Mouse (Mus musculus): ENCODE measurements around the gene Fkbp3.
"Not testable (repeated sequence)": the region's sequence is repeated elsewhere in the genome, so short reads cannot be mapped to it uniquely, and the experiment has no call there.

The Fkbp3 gene

DNA sequence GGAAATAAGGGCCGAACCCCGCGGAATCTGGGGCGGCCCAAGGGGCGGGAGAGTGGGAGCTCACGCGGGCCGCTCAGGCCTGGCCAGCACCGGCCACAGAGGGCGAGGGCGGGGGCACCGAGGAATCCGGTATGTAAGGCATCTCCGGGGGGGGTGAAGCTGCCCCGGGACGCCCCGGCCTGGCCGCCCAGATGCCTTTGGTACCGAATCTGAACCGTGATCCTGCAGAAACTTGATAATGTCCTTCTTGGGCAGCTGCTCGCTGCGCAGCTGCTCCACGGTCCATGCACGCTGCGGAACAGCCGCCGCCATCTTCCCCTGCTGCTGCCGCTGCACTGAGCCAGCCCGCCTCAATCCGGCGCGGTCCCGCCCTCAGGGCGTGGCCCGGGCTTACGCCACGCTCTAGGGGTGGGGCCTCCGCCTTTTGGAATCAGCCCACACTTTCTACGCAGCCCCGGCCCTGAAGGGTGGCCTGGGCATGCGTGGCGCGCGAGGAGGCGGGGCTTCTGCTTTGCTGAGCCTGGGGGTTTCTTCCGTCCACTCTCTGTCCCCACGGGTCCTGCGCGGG is at the start of gene Fkbp3:
Gene Fkbp3, minus strand, starts transcription at position 397 of the 568 bp plus-strand sequence.
- peak; percentile 30 for DNase-seq (ENCODE audit: extremely low read depth, low read depth, low spot score)

DNA sequence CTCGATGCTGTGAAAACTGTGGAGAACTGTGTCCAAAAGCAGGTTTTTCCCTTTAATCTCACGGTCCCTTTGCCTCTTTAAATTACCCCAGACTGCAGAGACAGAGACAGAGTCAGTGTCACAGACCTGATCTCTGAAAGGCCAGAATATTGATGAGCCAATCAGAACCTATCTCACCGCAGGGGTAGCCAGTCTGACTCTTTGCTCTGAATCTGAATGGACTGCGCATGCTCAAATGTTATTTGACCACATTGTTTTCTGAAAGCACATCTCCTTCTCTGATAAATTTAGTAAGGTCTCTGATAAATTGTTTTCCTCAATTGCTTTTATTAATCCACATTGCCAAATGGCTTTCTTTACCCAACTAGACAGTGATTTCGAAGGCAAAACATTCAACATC is 45.6 kb upstream of the Fkbp3 start:
- DNase-seq (ENCODE audit: extremely low read depth, low read depth, low spot score): no peak

DNA sequence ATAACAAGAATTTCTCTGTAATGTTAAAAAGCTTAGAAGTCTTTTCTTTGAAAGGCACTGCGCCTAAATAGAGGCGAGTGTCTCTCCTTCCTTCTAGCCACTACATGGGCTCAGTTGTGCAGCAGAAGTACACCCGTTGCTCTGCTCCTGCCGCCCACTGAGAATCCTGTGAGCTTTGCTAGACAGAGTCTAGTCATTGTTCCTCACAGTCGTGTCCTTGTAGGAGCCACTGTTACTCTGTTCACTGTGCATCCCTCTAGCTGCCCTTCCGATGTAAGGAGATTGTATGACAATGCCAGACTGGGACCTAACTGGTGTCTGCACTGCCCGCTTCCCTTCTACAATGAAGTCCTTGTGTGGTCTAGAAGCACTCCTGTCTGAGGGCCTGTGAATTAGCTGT is 45.2 kb upstream of the Fkbp3 start:
- no peak for DNase-seq (ENCODE audit: extremely low read depth, low read depth, low spot score)

DNA sequence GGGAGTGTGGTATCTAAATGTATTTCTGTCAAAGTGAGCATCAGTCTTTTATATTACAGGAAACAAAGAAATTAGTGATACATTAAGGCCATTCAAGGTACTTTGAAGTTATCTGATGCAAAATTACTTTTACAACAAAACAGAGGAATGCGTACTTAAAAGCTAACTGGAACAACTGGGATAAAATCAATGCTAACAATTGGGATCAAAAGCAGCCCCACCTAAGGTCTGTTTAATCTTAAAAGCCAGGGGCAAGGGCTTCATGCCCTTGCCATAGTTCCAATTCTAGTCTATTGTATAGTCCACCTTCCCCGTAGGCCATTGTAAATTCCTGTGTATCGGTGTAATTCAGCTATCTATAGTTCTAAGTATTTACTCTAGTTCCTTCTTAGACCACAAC is 41.2 kb upstream of the Fkbp3 start:
- not testable (repeated sequence) for DNase-seq (ENCODE audit: extremely low read depth, low read depth, low spot score)

DNA sequence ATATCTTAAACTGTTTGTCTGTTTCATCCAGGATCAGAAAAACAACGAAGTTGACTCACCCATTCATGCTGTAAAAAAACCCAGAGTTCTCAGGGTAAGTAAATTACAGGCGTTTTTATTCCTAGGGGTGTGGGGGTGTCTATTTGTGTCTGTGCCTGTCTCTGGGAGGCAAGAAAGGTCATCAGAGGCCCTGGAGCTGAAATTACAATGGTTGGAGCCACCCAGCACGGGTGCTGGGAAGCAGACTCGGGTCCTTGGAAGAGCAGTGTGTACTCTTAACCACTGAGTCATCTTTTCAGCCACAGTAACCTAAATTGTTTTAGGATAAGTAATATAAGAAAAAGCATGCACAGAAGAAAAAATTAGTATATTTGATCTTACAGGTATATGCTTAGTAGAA is 40.1 kb upstream of the Fkbp3 start:
- DNase-seq (ENCODE audit: extremely low read depth, low read depth, low spot score): no peak

DNA sequence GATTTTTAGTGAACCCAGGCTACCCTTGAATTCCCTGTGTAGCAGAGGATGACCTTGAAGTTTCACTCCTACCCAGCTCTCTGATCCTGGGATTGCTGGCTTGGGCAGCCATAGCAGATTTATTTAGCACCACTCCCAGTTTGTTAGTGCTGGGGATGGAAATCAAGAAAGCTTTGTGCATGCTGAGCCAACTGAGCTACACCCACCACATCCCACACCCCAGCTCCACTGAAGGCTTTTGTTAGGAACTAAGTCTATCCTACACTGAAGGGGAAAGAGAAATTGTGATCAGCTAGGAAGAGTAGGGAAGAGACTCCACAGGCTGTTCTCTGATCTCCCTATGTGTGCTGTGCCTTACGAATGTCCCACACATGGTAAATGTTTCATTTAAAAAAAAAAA is 39.0 kb upstream of the Fkbp3 start:
- DNase-seq (ENCODE audit: extremely low read depth, low read depth, low spot score): no peak

DNA sequence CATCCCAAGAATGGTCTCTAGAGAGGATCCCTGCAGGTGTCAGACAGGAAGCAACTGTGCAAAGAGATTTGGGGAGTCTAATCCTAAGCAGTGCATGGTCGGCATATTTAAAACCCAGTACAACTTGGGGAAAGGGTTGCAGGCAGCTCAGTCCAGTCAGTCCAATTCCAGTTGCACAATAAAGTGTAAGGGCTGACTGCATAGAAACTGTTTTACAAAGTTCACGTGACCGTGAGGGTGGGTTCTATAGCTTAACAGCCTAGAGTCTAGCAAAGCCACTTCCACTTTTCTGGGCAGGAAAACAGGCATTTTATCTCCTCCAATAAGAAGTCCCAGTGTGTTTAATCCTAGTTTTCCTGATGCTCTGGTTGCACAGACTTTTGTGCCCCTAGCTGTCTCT is 37.7 kb upstream of the Fkbp3 start:
- no peak for DNase-seq (ENCODE audit: extremely low read depth, low read depth, low spot score)

DNA sequence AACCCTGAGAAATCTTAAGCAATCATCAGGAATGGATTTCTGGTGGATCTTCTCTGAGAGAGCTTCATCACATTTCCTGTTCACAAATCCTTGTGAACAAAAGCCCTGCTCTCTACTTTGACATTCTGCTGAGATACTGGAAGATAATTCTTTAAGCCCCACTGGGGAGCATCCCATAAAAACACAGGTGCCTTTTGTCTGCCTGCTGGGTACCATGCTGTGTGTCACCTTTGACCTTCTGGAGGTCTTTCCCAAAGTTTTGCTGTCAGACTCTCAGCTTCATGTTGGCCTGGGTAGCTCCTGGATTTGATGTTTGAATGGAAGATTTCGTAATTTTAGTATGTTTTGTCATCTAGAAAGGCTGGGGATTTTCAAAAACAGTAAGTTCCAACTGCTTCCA is 34.9 kb upstream of the Fkbp3 start:
- no peak for DNase-seq (ENCODE audit: extremely low read depth, low read depth, low spot score)

DNA sequence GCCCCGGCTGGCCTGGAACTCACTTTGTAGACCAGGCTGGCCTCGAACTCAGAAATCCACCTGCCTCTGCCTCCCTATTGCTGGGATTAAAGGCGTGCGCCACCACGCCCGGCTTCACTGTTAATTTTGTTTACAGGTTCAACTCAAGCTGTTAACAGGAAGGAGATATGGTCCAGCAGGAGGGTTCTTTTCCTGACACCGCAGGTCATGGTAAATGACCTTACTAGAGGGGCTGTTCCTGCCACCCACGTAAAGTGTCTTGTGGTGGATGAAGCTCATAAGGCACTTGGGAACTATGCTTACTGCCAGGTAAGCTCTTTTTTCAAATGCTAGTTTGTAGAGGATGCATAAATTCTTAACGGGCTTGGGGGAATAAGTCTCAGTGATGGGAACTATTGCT is 3.1 kb upstream of the Fkbp3 start:
- DNase-seq (ENCODE audit: extremely low read depth, low read depth, low spot score): no peak

DNA sequence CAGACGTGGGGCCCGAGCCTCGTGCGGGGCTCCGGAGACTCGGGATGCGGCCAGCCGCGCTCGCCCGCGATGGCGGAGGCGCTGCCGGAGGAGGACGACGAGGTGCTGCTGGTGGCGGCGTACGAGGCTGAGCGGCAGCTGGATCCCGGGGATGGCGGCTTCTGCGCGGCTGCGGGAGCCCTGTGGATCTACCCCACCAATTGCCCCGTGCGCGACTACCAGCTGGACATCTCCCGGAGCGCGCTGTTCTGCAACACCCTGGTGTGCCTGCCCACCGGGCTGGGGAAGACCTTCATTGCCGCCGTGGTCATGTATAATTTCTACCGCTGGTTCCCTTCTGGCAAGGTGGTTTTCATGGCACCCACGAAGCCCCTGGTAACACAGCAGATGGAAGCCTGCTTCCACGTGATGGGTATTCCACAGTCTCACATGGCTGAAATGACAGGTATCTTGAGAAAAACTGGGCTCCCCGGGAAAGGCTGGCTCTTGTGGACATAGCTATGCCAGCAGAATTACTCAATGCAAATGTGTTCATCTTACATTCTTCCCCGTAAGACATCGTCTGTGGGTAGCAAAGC is 2.0 kb upstream of the Fkbp3 start:
- peak; percentile 23 for DNase-seq (ENCODE audit: extremely low read depth, low read depth, low spot score)

DNA sequence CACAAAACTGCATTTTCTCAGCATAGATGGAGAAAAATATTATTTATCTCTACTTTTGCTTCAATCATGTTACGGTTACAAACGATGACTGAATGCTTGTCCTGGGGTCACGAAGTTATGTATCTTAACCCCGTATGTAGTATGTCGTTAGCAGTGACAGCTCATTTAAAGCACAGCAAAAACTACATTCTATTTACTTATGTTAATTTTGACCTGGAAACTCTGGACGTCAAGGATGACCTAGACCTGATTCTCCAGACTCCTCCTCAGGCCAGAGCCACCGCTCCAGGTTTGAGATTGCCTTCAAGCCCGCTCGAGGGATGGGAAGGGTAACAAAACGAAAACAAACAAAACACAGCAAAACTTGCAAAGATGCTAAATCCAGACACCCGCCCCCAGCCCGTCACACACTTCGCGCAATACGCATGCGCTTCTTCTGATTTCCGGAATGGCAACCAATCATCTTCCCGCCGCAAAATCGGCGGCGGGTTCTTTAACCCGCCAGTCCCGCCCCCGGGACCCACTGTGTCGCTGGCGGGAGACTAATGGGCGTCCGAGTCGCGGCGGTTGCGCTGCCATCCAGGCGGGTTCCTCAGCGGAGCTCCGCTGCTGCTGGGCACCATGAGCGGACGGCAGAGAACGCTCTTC is 1.4 kb upstream of the Fkbp3 start, which contains the start of gene Fancm:
Gene Fancm, plus strand, starts transcription at position 519 of the 648 bp plus-strand sequence.
- peak; percentile 16 for DNase-seq (ENCODE audit: extremely low read depth, low read depth, low spot score)

DNA sequence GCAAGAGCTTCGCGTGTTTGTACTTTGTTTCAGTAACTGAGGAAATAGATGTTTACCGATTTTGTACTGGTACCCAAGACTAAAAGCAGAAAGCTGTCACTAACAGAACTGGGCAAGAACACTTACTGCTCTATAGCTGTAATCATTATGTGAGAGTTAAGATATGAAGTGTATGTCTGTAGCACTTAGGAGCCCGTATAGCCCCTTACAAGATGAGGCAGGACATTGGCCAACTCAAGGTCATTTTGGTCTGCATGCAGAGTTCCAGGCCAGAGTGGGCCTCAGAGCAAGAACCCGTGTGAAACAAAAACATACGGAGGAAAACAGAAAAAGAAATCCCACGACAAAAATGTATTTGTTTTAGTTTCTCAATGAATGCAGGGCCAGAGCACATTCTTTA is 844 bp upstream of the Fkbp3 start:
- DNase-seq (ENCODE audit: extremely low read depth, low read depth, low spot score): no peak

DNA sequence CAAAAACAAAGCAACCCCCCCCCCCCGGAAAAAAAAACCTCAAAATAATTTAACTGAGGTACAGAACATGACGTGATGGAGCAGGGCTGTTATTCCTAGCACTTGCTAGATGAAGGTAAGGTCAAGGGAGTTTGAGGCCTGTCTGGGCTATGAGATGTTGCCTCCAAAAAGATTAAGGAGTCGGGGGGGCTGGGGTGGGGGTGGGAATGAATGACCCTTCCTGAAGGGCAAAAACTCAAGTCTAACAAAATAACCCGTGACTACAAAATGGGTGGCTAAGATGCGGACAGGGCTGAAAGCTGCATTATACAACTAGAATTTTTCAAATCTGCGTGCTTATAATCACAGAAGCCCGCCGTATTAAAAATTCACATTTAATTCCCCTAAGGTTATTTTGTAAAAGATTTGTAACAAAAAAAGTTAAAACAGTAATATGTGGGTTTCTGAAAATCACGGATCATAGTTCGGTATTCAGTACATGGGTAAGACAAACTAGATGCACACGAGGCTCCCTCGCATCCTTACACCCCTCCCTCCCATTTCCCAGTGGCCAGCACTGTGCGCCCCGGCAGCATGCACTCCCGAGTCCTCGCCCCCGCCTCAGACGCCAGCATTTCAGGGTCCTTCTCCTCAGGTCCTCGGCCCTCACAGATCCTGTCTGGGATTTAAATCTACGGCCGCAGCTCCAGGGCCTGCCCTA is 746 bp downstream of the Fkbp3 start:
- no peak for DNase-seq (ENCODE audit: extremely low read depth, low read depth, low spot score)

DNA sequence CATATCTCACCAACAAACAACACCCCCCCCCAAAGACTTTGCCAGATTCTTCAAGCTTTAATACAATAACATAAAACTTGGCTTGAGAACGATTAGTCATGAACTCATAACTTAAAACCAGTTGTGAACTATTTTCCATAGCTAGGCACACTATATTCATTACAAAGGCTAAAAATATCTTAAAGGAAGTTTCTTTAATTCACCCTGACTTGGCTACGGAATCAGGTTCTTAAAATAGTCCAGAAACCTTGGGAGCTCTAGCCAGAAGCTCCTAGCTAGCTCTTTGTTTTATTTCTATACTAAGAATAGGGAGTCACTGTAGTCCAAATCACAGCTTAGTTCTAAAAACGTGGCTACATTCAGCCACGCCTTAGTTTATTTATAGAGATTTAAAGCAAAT is 5.4 kb downstream of the Fkbp3 start:
- DNase-seq (ENCODE audit: extremely low read depth, low read depth, low spot score): no peak

DNA sequence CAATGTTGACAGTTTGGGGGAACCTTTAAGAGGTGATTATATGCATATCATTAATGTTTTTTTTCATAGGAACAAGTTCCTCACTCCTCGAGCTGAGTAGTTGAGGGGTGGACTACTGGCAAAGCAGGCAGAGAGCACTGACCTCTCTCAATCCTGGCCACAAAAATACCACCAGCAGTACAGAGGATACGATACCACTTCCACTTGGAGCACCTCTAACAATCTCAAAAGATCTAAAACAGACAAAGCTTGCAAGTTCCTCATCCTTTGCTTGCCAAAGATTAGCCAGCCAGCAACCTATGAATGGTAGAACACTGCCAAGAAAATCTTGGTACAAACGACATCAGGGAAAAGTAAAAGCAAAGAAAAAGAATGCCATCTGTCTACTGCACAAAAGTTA is 7.6 kb downstream of the Fkbp3 start:
- DNase-seq (ENCODE audit: extremely low read depth, low read depth, low spot score): no peak

DNA sequence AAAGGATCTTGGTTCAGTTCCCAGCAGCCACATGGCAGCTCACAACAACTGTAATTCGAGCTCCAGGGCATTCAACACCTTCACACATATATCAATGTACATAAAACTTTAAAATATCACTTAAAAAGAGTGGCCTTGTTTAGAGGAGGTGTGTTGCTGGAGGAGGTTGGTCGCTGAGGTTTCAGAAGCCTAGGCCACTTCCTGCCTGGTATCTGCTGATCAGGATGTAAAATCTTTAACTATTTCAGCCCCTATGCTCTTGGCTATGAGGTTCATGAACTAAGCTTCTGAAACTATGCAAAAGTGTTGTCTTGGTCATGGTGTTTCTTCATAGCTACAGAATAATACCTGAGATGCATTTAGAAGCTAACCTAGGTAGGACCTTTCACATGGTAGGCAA is 8.6 kb downstream of the Fkbp3 start:
- no peak for DNase-seq (ENCODE audit: extremely low read depth, low read depth, low spot score)

DNA sequence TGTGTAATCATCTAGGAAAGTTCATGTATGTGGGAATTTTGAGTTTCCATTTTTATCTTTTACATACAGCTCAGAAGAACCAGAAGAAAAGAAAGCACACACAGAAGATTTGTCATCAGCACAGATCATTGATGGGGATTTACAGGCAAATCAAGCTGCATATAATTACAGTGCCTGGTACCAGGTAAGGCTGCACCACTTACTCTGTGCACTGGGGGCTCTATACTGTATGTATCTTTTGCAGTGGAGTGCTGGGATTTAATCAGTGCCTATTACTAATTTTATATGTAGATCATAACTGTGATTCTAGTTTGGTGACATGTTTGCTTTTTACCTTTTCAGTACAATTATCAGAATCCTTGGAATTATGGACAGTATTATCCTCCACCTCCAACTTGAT is 12.7 kb downstream of the Fkbp3 start:
- no peak for DNase-seq (ENCODE audit: extremely low read depth, low read depth, low spot score)

DNA sequence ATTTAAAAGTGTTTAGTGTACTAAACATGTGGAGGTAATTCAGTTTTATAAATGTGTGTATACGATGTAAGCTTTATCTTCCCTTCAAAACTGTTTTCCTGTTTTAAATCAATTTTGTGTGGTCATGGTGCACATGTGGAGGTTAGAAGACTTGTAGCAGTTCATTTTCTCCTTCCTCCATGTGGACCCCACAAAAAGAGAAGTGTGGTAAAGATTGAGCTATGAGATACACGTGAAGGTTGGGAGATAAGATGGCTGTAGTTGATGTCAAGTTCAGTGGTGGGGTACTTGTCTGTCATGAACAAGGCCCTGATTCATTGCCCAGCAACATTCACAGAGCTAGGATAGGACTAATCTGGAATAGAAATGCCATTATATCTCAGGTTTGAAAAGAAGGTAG is 15.6 kb downstream of the Fkbp3 start:
- no peak for DNase-seq (ENCODE audit: extremely low read depth, low read depth, low spot score)

DNA sequence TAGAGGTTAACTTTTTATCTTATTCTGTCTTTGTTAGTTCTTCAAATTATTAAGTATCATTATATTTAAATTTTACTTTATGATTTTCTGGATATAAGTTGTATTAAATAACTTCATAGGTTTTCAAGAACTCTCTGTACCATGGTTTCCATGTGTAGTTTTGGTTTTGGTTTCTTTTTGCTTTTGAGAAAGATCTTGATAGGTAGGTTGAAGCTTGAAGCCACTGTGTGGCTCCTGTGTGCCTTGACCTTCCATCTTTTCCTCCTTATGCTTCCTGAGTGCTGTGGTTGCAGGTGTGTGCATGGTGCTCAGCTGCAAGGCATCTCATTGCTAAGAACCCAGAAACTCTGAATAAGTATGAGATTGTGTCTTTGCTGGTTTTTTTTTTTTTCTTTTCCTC is 25.0 kb downstream of the Fkbp3 start:
- no peak for DNase-seq (ENCODE audit: extremely low read depth, low read depth, low spot score)

DNA sequence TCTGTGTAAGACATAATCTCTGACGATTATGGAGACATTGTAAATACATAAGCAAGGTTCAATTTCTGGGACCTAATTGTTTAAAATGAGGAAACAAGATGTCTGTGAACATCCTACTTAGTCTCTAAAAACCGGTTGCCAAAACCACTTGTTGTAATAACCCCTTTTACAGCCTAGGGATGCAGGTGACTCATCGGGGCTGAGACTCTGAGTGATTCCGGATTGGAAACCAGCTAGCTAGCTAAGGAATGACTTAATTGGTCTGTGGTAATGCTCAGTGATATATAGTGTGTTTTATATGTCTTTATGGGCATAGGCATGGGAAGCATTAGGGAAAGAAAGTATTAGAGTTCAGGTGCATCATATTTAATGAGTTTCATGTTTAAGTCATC is 36.3 kb downstream of the Fkbp3 start:
- DNase-seq (ENCODE audit: extremely low read depth, low read depth, low spot score): peak; percentile 78

DNA sequence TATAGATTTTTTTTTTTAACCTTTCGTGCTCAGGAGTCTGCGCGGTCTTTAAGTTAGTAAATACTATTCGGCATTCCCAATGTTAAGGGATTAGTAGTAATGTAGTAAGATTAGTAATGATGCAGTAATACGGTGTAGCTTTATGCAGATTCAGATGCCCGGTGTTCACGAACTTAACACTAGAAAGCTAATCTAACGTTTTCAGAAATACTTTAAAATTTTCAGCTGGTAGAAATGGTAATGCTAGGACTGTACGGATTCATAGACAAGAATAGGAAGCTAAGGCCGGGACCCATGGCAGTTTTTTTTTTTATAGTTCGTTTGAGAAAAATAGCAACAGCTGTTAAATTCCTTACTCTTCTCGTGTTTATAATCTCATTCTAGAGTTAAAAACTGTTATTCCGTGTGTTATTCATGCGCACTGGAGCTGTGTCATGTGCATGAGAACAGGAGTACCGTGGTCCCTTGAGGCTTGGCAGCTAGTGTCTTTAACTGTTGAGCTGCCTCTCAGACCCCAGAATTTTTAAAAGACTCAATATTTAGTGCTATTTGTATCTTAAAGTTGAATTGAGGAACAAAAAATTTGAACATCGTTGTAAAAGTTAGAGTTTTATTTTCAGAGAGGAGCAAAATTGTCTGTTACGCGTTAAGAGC is 36.8 kb downstream of the Fkbp3 start:
- DNase-seq (ENCODE audit: extremely low read depth, low read depth, low spot score): no peak
